Mouse (Mus musculus) liver, embryonic 15.5 days (tissue): ENCODE results near the gene Ugt1a1. TPM values are rescaled to one million over a fixed set of nuclear protein-coding genes. Genes with fewer than 3 reads are reported as not detected.
"Not testable (repeated sequence)": the region's sequence is repeated elsewhere in the genome, so short reads cannot be mapped to it uniquely, and the experiment has no call there.

Experiments
- ATAC-seq: fragments of 200-750 bp; cut with Nextera tagmentation; 2 replicates; pipeline ENCODE4 v1.8.0; 2017; ENCODE audit warnings: moderate number of reproducible peaks, mild to moderate bottlenecking, moderate library complexity; ENCODE audit not compliant: insufficient read depth
- H3K27ac ChIP-seq: fragments of 300-500 bp; sonication (generic); replicated peaks from 2 replicates; pipeline ENCODE4 v1.5.1; 2015; ENCODE audit warnings: mild to moderate bottlenecking, inconsistent platforms
- H3K27me3 ChIP-seq: fragments of 300-500 bp; sonication (generic); 2 replicates; pipeline ENCODE4 v1.6.1; 2015; ENCODE audit warnings: mild to moderate bottlenecking, inconsistent platforms
- H3K36me3 ChIP-seq: fragments of 300-500 bp; sonication (generic); replicated peaks from 2 replicates; pipeline ENCODE4 v1.6.1; 2015; ENCODE audit warnings: moderate library complexity, mild to moderate bottlenecking, inconsistent platforms
- H3K4me1 ChIP-seq: fragments of 300-500 bp; sonication (generic); replicated peaks from 2 replicates; pipeline ENCODE4 v1.6.1; 2015; ENCODE audit warnings: inconsistent platforms
- H3K4me2 ChIP-seq: fragments of 300-500 bp; sonication (generic); 2 replicates; pipeline ENCODE4 v1.6.1; 2015; ENCODE audit warnings: moderate library complexity, mild to moderate bottlenecking, inconsistent platforms
- H3K4me3 ChIP-seq: fragments of 300-500 bp; sonication (generic); replicated peaks from 2 replicates; pipeline ENCODE4 v1.5.1; 2015; ENCODE audit warnings: mild to moderate bottlenecking, inconsistent platforms
- H3K9ac ChIP-seq: fragments of 300-500 bp; sonication (generic); 2 replicates; pipeline ENCODE4 v1.6.1; 2015; ENCODE audit warnings: moderate library complexity, mild to moderate bottlenecking, inconsistent platforms
- H3K9me3 ChIP-seq: fragments of 300-500 bp; sonication (generic); replicated peaks from 2 replicates; pipeline ENCODE4 v1.6.1; 2016; ENCODE audit warnings: inconsistent platforms
- WGBS: fragments of 180-500 bp; shearing (Covaris S2); methylation state at CpG from one replicate; pipeline ENCODE4 v1.1.7; 2015; ENCODE audit warnings: mixed read lengths; ENCODE audit not compliant: insufficient replicate concordance; 5-methylcytosine and 5-hydroxymethylcytosine counted together
- polyA plus RNA-seq: library from polyadenylated mRNA; unstranded; fragments of >200 nt; fragmentation: Nextera tagmentation; extraction: Ambion mirVana; gene quantifications from 2 replicates; pipeline ENCODE4 v1.2.1, GENCODE M21; 2015

The Ugt1a1 gene
- 0.20 TPM in 1 of 2 replicates, not detected in the other for polyA plus RNA-seq

- peaks cover 19% of the 10 kb centered on the region for H3K4me1 ChIP-seq
- H3K27ac ChIP-seq, result no peak within 1 kb of the TSS
- ATAC-seq, result no peak
- H3K4me3 ChIP-seq, result no peak within 1 kb of the TSS
- no peak within 1 kb of the TSS for H3K4me2 ChIP-seq
- H3K9me3 ChIP-seq, result peaks cover 31% of the 10 kb centered on the region
- H3K9ac ChIP-seq, result no peak within 1 kb of the TSS
- H3K36me3 ChIP-seq, result no peaks in the 10 kb centered on the region
- H3K27me3 ChIP-seq, result no peaks in the 10 kb centered on the region
- 55% methylated on average over 8 of the region's 8 CpGs for WGBS
Measured at GRCm38 (mm10) chr1:88211812-88212211, at the start of gene Ugt1a1. Gene Ugt1a1, plus strand, starts transcription at chr1:88211959.

- no peaks in the 10 kb centered on the region for H3K27me3 ChIP-seq
- H3K36me3 ChIP-seq, result no peaks in the 10 kb centered on the region
- no peak within 1 kb of the TSS for H3K9ac ChIP-seq
- H3K9me3 ChIP-seq, result no peaks in the 10 kb centered on the region
- no peaks in the 10 kb centered on the region for H3K4me1 ChIP-seq
- H3K4me3 ChIP-seq, result no peak within 1 kb of the TSS
- H3K4me2 ChIP-seq, result no peak within 1 kb of the TSS
- no peak for ATAC-seq
- H3K27ac ChIP-seq, result no peak within 1 kb of the TSS
- whole genome bisulfite sequencing, result 70% methylated on average over 5 of the region's 5 CpGs
Measured at GRCm38 (mm10) chr1:88165711-88166110, 46.0 kb upstream of the Ugt1a1 start, which contains the start of gene Ugt1a5. Gene Ugt1a5, plus strand, starts transcription at chr1:88166012.

DNA sequence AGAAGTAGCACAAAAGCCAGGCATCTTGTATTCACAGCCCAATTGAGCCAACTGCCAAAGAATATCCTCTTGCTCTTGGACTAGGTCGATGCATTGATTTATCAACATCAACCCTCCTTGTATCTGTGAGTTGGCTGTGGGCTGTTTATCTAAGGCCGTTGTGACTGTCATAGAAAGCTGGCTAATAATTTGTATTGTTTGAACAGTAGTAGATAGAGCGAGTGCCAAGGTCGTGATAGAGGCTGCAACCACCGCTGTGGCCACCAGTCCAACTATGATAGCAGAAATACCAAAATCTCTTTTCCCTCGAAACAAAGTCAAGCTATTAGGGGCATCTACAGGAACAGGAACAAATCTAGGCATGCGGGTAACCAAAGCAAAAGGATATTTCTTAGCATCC lies 39.6 kb upstream of the Ugt1a1 start:
- H3K36me3 ChIP-seq, H3K9ac ChIP-seq, ATAC-seq, H3K4me3 ChIP-seq, H3K27me3 ChIP-seq, H3K4me2 ChIP-seq, H3K4me1 ChIP-seq, H3K27ac ChIP-seq, H3K9me3 ChIP-seq: not testable (repeated sequence)
- WGBS, result 72% methylated on average over 6 of the region's 7 CpGs

- Histone ChIP-seq H3K4me1 (no peaks in the 10 kb centered on the region), H3K27ac (no peak overlapping the region), H3K4me3 (no peak overlapping the region), H3K4me2 (no peak overlapping the region), H3K9ac (no peak overlapping the region), H3K36me3 (peaks cover 12% of the 10 kb centered on the region; the same call in 1 of the 2 replicates), H3K9me3 (peaks cover 8% of the 10 kb centered on the region), H3K27me3 (no peaks in the 10 kb centered on the region)
- no peak for ATAC-seq
- 63% methylated on average over 1 of the region's 1 CpGs for WGBS
Measured at GRCm38 (mm10) chr1:88179657-88180056, 32.1 kb upstream of the Ugt1a1 start.

- H3K9ac ChIP-seq, result no peak overlapping the region
- H3K4me3 ChIP-seq, result no peak overlapping the region
- H3K4me2 ChIP-seq, result no peak overlapping the region
- no peak overlapping the region for H3K27ac ChIP-seq
- no peaks in the 10 kb centered on the region; the same call in 1 of the 2 replicates for H3K36me3 ChIP-seq
- H3K4me1 ChIP-seq, result no peaks in the 10 kb centered on the region
- WGBS, result 69% methylated on average over 5 of the region's 5 CpGs
- H3K9me3 ChIP-seq, result no peaks in the 10 kb centered on the region
- no peaks in the 10 kb centered on the region for H3K27me3 ChIP-seq
- no peak for ATAC-seq
Measured at GRCm38 (mm10) chr1:88186325-88186935, 25.3 kb upstream of the Ugt1a1 start.

DNA sequence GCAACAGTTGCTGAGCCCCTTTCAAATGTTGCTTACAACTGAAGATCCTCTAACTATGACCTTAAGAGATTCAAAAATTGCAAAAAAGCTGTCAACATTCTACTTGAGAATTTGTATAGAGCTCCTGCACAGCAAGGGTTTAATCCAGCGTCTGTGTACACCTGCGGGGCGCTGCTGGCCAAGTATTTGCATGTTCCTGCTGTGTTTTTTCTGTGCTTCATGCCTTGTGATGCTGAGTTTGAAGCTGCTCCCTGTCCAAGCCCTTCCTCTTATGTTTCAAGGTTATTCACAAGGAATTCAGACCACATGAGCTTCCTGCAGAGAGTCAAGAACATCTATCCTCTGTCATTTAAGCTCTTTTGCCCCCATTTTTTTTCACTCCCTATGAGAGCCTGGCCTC lies 19.6 kb upstream of the Ugt1a1 start:
- 62% methylated on average over 3 of the region's 3 CpGs for WGBS
- Histone ChIP-seq H3K27me3 (peaks cover 5% of the 10 kb centered on the region; the same call in 1 of the 2 replicates), H3K36me3 (no peaks in the 10 kb centered on the region), H3K9ac (no peak overlapping the region), H3K4me3 (no peak overlapping the region), H3K4me2 (no peak overlapping the region), H3K4me1 (no peaks in the 10 kb centered on the region), H3K27ac (no peak overlapping the region), H3K9me3 (no peaks in the 10 kb centered on the region)
- no peak for ATAC-seq

DNA sequence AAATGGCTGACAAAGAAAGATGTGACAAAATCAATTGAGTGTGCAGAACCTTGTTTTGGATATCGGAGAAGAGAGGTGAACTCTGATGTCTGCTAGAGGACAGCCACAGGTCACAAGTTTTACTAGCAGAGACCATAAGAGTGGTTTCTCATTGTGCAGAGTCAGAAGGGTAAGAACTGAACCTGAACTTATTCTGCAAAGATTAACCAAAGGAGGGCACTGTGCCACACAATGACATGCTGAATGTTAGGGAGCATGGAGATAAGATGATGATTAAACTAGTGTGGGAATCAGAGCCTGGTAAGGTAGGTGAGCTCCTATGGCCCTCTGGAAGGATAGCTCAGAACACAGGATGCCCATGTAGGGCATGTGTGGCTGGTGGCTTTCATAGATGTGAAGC lies 16.1 kb upstream of the Ugt1a1 start:
- H3K4me3 ChIP-seq, result no peak overlapping the region
- ATAC-seq, result no peak
- H3K4me2 ChIP-seq, result no peak overlapping the region
- no peak overlapping the region for H3K9ac ChIP-seq
- 81% methylated on average over 1 of the region's 1 CpGs for WGBS
- peaks cover 8% of the 10 kb centered on the region for H3K27me3 ChIP-seq
- no peaks in the 10 kb centered on the region for H3K36me3 ChIP-seq
- no peaks in the 10 kb centered on the region for H3K9me3 ChIP-seq
- no peaks in the 10 kb centered on the region for H3K4me1 ChIP-seq
- no peak overlapping the region for H3K27ac ChIP-seq

DNA sequence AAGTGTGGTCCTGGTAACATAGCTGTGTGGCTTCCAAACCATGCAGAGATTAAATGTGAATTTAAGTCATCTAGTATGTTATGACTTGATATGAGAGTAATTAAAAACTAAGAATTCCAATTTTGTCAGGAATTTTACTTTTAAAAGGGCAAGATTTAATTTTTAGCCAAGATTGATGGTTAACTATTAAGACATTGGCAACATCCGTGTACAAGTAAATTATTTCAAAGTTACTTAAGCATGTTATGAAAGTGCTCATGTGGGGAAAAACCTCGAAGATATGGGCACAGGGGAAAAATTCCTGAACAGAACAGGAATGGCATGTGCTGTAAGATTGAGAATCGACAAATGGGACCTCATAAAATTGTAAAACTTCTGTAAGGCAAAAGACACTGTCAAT lies 14.3 kb upstream of the Ugt1a1 start:
- no peak for ATAC-seq

DNA sequence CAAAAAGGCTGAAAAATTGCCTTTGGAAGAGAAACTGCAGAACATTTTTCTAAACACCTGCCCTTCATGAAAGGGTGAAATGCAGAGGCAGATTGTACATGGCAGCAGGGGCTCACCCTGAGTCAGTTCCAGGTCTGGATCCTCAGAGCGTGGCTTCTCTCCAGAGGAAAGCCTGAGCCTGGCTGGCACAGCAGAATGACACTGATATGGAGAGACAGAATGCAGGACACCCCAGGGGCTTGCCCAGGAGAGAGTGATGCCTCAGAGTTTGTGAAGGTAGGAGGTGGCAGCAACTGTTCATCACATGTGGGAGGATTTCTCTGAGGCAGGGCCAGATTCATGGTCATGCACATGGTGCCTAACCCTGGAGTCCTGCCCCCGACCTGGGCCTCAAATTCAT lies 11.8 kb upstream of the Ugt1a1 start:
- Histone ChIP-seq H3K9ac (no peak overlapping the region), H3K4me2 (no peak overlapping the region), H3K27ac (no peak overlapping the region), H3K27me3 (peaks cover 3% of the 10 kb centered on the region; the same call in 1 of the 2 replicates), H3K9me3 (no peaks in the 10 kb centered on the region), H3K4me1 (peaks cover 6% of the 10 kb centered on the region), H3K4me3 (no peak overlapping the region), H3K36me3 (no peaks in the 10 kb centered on the region)
- ATAC-seq, result no peak
- WGBS, result 54% methylated on average over 2 of the region's 2 CpGs

More for the DNA sequence above, 14.3 kb upstream of the Ugt1a1 start:
- no peaks in the 10 kb centered on the region for H3K36me3 ChIP-seq
- H3K4me1 ChIP-seq, result no peaks in the 10 kb centered on the region
- H3K4me2 ChIP-seq, result no peak overlapping the region
- H3K9me3 ChIP-seq, result no peaks in the 10 kb centered on the region
- H3K27ac ChIP-seq, result no peak overlapping the region
- H3K27me3 ChIP-seq, result peaks cover 3% of the 10 kb centered on the region; the same call in 1 of the 2 replicates
- H3K9ac ChIP-seq, result no peak overlapping the region
- H3K4me3 ChIP-seq, result no peak overlapping the region
- 49% methylated on average over 3 of the region's 3 CpGs for WGBS

- Histone ChIP-seq H3K4me2 (no peak within 1 kb of the TSS), H3K9ac (no peak within 1 kb of the TSS), H3K36me3 (no peaks in the 10 kb centered on the region), H3K4me3 (no peak within 1 kb of the TSS), H3K27me3 (peaks cover 3% of the 10 kb centered on the region; the same call in 1 of the 2 replicates), H3K27ac (no peak within 1 kb of the TSS), H3K9me3 (no peaks in the 10 kb centered on the region), H3K4me1 (peaks cover 11% of the 10 kb centered on the region)
- 63% methylated on average over 7 of the region's 7 CpGs for WGBS
- ATAC-seq, result no peak
Measured at GRCm38 (mm10) chr1:88200456-88200855, 11.3 kb upstream of the Ugt1a1 start, which contains the start of gene Ugt1a2. Gene Ugt1a2, plus strand, starts transcription at chr1:88200601.

DNA sequence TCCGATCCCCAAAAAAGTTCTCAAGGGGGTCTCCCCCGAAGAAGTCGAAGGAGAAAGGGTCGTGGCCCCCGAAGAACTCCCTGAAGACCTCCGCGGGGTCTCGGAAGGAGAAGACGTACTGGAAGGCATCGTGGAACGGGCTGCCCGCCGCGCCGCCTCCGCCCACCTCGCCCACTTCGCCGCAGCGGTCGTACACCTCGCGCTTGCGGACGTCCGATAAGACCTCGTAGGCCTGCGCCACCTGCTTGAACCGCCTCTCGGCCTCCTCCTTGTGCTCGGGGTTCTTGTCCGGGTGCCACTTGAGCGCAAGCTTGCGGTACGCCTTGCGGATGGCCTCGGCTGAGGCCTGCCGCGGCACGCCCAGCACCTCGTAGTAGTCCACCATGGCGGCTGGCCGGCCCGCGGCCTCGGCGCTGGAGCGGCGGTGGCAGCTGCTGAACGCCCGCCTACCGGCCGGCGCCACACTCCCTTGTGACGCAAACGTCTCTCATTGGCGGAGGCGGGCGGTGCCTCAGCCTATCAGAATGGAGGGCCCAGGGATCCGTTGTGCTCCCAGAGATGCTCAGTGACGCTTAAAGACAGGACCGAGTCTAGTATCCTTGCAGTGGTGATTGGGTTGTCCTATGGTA lies 6.4 kb upstream of the Ugt1a1 start, which contains the start of gene Dnajb3:
Gene Dnajb3, minus strand, starts transcription at position 489 of the 629 bp plus-strand sequence.
- 7% methylated on average over 62 of the region's 62 CpGs for WGBS
- Histone ChIP-seq H3K4me2 (peak within 1 kb of the TSS; percentile 81), H3K27me3 (peaks cover 3% of the 10 kb centered on the region; the same call in 1 of the 2 replicates), H3K9ac (peak within 1 kb of the TSS; percentile 75), H3K4me1 (peaks cover 42% of the 10 kb centered on the region), H3K4me3 (peak within 1 kb of the TSS; percentile 68), H3K27ac (peak within 1 kb of the TSS; percentile 91), H3K36me3 (no peaks in the 10 kb centered on the region), H3K9me3 (no peaks in the 10 kb centered on the region)
- ATAC-seq, result peak; percentile 84
